Mouse (Mus musculus): ENCODE data around the gene Nedd4. TPM values are rescaled to one million over a fixed set of nuclear protein-coding genes. Genes with fewer than 3 reads are reported as not detected.

The Nedd4 gene
- polyA plus RNA-seq (2014; fragmentation: Illumina TruSeq; extraction: RNeasy Lipid Tissue Mini Kit (QIAGEN cat#74804); ENCODE audit: low read depth, low replicate concordance): 119 TPM

DNA sequence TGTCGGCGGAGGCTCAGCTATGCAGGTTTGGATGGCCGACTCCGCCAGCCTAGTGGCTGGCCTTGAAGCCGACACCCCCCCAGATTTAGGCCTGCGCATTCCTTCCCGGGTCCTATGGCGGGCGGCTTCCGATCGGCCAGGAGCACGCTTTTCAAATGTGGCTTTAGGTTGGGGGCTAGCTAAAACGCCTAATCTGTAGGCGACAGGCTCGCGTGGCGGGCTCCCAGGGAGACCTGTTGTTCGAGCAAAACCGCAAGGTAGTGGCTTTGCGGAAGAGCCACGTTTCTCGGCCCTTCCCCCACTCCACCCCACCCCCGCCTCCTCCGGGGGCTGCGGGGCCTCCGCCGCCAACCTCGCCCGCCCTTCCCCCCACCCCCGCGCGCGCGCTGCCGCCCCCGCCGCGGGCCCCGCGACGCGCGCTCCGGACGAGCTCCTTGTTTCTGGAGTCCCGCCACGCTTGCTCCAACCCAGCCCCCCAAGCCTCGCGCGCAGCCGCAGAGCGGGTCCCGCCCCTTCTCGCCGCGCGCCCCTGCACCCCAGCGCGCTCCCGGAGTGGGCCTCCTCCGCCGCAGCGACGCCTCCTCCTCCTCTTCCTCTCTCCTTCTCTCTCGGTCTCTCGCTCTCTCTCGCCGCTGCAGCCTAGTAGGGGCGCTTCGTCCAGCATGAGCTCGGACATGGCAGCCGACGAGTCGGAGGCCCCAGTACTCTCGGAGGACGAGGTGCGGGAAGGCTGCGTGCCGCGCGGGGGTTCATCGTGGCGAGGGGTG is at the start of gene Nedd4:
Nedd4 (plus strand) TSS at position 452 of the 767 bp plus-strand sequence.

Other genes with a start within 250 kb of the Nedd4 start
- 0.08 TPM for gene Mns1, start 224.3 kb upstream of the Nedd4 start, polyA plus RNA-seq (2014; fragmentation: Illumina TruSeq; extraction: RNeasy Lipid Tissue Mini Kit (QIAGEN cat#74804); ENCODE audit: low read depth, low replicate concordance)
- gene Tex9, start 170.1 kb upstream of the Nedd4 start, polyA plus RNA-seq (2014; fragmentation: Illumina TruSeq; extraction: RNeasy Lipid Tissue Mini Kit (QIAGEN cat#74804); ENCODE audit: low read depth, low replicate concordance): 2.5 TPM
- 15.3 TPM for gene Rfx7, start 130.1 kb upstream of the Nedd4 start, polyA plus RNA-seq (2014; fragmentation: Illumina TruSeq; extraction: RNeasy Lipid Tissue Mini Kit (QIAGEN cat#74804); ENCODE audit: low read depth, low replicate concordance)
- gene Prtg, start 144.5 kb downstream of the Nedd4 start, polyA plus RNA-seq (2014; fragmentation: Illumina TruSeq; extraction: RNeasy Lipid Tissue Mini Kit (QIAGEN cat#74804); ENCODE audit: low read depth, low replicate concordance): not detected